Mouse (Mus musculus) kidney, postnatal 25 days (tissue): ENCODE results near the gene Dnajc1.

Experiments
- DNase-seq, 2 experiments: peaks; one replicate each; pipeline ENCODE4 v3.0.0; 2021; ENCODE audit warnings: mixed read lengths in 2 of 2

Dnajc1 gene

GRCm38 (mm10) chr2:18392331-18393021, at the start of gene Dnajc1:
TSS of gene Dnajc1 (minus strand) at chr2:18392830.
- DNase-seq = peak; percentile 92 to 96

- peak; percentile 8 to 39 for DNase-seq
Observed at GRCm38 (mm10) chr2:18441871-18442270, 49.2 kb upstream of the Dnajc1 start.

GRCm38 (mm10) chr2:18415242-18415641, 22.6 kb upstream of the Dnajc1 start:
- no peak for DNase-seq

- no peak for DNase-seq
Observed at GRCm38 (mm10) chr2:18403679-18404078, 11.0 kb upstream of the Dnajc1 start.

- DNase-seq = no peak
Observed at GRCm38 (mm10) chr2:18401771-18402170, 9.1 kb upstream of the Dnajc1 start.

GRCm38 (mm10) chr2:18393022-18393519, 441 bp upstream of the Dnajc1 start:
- DNase-seq = no peak

GRCm38 (mm10) chr2:18391861-18392260, 769 bp downstream of the Dnajc1 start:
- DNase-seq = no peak

- DNase-seq = no peak
Observed at GRCm38 (mm10) chr2:18389631-18390030, 3.0 kb downstream of the Dnajc1 start.

- DNase-seq = no peak
Observed at GRCm38 (mm10) chr2:18381662-18382061, 11.0 kb downstream of the Dnajc1 start.

- no peak for DNase-seq
Observed at GRCm38 (mm10) chr2:18372400-18373182, 20.0 kb downstream of the Dnajc1 start.

GRCm38 (mm10) chr2:18370794-18371498, 21.7 kb downstream of the Dnajc1 start:
- no peak for DNase-seq

- no peak for DNase-seq
Observed at GRCm38 (mm10) chr2:18364402-18364801, 28.2 kb downstream of the Dnajc1 start.

- DNase-seq = no peak
Observed at GRCm38 (mm10) chr2:18355293-18355692, 37.3 kb downstream of the Dnajc1 start.

- DNase-seq = no peak
Observed at GRCm38 (mm10) chr2:18352620-18353019, 40.0 kb downstream of the Dnajc1 start.

GRCm38 (mm10) chr2:18343464-18343863, 49.2 kb downstream of the Dnajc1 start:
- DNase-seq = no peak

- no peak for DNase-seq
Observed at GRCm38 (mm10) chr2:18318671-18319070, 74.0 kb downstream of the Dnajc1 start.

- DNase-seq = no peak
Observed at GRCm38 (mm10) chr2:18317503-18318281, 74.9 kb downstream of the Dnajc1 start.

- no peak for DNase-seq
Observed at GRCm38 (mm10) chr2:18316909-18317308, 75.7 kb downstream of the Dnajc1 start.

- no peak for DNase-seq
Observed at GRCm38 (mm10) chr2:18310261-18311104, 82.1 kb downstream of the Dnajc1 start.

GRCm38 (mm10) chr2:18307440-18308305, 85.0 kb downstream of the Dnajc1 start:
- DNase-seq = no peak

- no peak for DNase-seq
Observed at GRCm38 (mm10) chr2:18300949-18301348, 91.7 kb downstream of the Dnajc1 start.
